Mouse (Mus musculus) layer of hippocampus, postnatal 36 days (tissue): ENCODE measurements at regions not wholly inside any gene's neighbourhood (a gene's known extent, or its start where the extent isn't known, plus 50 kb on each side); places are given as distances from the start of the nearest gene placed in this dataset.
A peak's percentile ranks its signal among the peaks of the same experiment; 100 is the strongest.

Experiments used
- DNase-seq, 2 experiments: peaks; one replicate each; pipeline ENCODE4 v3.0.0; 2022

DNA sequence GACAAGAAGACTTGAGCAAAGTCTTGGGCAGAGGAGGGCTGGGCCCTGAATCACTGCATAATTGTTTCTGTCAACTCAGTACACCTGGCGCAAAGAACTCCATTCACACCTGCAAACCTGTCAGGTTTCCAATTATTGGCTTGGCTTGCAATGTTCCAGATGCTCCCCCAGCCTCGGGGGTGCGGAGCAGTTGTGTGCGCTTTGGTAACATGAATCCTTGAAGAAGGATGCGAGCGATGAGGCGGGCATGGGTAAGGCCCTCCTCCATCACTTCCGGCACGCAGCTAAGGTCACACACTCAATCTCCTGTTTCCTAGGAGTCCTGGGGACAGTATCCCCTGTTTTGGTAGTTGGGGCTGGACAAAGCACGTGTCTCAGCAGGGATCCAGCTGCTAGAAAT, 81.6 kb upstream of the Pcdh8 start:
- DNase-seq: no peak

DNA sequence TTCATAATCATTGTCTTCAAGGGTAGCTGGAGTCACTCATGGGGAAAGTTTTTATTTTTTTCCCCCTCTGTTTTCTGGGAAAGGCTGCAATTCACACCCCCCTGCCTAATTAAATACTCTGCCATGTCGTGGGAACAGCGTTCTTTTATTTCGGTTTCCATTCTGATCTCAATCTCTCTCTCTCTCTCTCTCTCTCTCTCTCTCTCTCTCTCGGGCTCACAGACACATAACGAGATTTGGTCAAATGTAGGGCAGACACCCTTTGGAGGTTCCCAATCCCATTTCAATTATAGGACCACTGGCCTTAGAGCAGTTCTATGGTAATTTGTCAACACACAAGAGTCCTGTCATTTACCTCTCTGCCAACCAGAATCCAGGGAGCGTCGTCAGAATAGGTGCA, 80.7 kb upstream of the Pcdh8 start:
- DNase-seq: no peak

DNA sequence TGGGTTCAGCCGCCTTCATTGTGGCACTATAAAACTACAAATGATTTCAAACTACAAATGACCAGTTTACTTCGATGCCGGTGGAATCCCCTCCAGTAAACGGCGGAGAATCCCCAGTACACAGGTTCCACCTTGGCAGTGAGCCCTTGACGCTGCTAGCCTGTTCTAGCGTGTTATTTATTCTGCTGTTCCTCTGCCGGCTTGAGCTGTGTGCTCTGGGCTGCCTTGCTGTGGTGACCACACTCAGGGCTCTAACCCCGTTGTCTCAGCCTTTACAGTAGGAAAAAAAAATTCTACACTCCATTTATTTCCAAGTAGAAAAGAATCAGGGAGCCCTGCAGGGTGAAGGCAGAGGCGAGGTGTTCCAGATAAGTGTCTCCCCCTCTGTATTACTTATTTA, 80.1 kb upstream of the Pcdh8 start:
- DNase-seq: no peak

DNA sequence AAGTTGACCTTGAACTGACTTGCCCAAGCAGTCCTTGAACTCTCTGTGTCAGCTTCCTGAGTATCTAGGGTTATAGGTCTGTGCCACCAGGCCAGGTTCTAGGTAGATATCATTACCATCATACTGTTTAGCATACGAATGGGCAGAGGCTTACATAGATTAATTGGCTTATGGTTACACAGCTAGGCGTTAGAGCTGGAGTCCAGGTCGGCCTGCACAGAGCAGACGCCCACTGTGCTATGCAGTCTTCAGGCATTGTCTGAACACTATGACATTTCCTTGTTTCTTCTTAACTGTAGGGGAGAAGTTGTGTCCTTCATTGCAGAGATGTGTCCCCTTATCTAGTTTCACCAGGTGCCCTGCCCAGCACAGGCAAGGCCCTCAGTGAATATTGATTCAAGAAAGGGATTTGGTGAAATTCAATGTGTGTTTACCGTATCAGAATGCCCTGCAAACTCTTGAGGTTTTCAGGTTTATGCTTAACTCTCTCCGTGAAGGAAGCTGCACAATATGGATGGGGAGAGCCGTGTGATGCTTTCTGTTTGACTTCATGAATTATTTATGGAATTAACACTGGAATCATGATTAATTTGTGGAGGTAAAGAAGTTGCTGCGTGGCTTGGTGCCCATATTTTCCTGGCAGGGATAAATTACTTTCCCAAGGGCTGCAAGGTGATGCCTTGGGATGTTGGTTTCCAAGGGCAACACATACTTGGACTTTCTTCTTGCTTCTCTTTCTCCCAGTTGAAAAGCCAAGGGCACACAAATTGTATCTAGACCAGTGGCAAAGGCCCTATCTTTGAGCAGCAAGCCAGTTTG, 78.7 kb upstream of the Pcdh8 start:
- DNase-seq: no peak

DNA sequence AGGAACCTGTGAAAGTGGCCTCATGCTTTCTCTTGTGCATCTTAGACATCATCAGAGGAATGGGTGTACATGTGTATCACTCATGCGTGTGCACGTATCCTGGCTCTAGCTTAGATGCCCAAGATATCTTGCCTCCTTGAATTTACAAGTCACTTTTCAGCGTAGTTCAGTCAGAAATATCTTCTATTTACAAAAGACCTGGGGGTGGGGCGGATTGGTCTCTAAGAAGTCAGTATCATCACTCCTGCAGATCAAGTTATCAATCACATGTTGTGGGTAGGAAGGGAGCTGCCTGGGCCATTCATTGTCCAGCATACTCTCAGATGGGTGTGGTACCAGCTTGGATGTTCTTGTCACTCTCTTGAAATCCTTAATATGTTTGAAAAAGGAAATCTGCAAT, 77.0 kb upstream of the Pcdh8 start:
- DNase-seq: no peak

DNA sequence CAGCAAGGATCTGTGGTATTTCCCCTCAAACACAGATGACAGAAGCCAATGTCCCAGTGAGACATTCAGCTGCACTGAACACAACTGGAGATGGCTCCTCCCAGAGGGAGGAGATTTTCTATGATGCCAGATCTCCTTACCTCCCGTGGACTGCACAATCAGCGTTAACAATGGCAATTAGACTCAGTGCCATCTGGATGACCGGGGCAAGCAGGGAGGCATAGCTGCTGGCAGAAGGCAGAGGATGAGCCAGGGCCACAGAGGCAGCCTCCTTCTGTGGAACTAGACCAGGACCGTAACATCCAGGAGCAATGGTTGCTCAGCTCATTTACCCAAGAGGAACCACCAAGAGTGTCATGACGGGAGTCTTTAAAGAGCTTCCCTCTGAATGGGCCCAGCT, 73.2 kb upstream of the Pcdh8 start:
- DNase-seq: no peak

DNA sequence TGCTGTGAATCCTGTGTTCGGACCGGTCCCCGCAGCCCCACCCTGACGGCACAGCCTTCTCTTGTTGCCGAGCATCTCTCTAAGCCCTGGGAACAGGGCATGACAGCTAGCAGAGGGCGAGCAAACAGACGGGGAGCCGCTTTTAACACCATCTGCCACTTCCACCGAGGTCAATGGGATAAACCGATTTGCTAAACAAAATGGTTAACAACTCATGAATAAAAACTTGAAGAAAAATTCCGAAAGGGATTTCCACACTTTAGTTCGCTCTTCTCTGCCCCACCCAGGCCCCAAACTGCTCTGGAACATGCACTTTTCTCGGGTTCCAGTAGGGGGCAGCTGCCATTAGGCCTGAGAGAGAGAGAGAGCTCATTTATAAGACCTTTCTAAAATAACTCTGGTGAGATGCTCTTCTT, 72.0 kb upstream of the Pcdh8 start:
- DNase-seq: peak; percentile 42 to 51

DNA sequence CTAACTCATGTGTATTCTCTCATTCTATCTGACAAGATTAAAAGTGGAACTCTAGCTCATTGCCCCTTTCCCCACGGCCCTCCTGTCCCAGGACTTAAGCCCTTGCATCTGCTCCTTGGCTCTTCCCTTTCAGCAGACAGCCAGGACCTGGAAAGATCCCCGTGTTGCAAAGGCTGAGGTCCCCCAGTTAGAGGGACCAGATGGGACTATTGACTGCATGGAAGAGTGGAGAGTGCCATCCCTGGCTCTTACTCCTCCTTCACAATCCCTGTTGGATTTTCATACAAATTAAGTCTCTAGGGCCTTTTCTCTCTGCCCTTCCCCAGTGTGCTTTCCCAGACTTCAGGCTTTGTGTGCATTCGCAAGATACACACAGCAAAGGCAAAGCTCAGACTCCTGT, 71.6 kb upstream of the Pcdh8 start:
- DNase-seq: no peak

DNA sequence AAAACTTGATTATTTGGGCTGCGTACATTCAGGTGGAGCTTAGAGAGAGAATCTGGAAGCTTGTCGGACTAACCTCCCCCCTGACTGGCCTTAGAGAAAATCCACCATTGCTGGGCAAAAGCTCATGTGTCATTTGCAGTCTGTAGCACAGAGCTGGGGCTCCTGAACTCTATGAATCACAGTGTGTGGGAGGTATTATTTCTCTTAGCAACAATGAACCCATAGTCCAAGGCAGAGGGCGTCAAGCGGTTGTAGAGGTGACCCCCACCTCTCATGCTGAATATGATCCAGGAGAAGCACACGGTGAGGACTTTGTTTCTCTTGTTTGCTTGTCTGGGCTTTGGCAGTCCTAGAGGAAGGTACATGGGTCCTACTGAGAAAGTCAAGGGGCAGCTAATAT, 66.0 kb upstream of the Pcdh8 start:
- no peak for DNase-seq

DNA sequence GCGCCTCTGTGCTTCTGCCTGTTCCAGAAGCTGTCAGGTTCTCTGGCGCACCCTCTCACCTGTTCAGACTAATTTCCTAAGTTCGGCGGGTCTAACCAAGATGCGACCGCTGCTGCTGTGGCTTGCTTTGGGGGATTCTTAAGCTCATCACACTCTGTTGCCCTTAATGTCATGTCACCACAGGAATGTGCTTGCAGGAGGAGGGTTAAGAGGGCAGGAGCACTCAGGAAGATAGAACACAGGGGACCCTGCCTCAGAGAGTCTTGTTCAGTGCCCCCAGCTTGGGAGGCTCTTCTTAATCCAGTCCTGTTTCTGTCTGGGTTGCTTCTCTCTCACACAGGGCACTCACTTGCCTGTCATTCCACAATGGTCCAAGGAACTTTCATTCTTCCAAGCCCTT, 65.1 kb upstream of the Pcdh8 start:
- no peak for DNase-seq

DNA sequence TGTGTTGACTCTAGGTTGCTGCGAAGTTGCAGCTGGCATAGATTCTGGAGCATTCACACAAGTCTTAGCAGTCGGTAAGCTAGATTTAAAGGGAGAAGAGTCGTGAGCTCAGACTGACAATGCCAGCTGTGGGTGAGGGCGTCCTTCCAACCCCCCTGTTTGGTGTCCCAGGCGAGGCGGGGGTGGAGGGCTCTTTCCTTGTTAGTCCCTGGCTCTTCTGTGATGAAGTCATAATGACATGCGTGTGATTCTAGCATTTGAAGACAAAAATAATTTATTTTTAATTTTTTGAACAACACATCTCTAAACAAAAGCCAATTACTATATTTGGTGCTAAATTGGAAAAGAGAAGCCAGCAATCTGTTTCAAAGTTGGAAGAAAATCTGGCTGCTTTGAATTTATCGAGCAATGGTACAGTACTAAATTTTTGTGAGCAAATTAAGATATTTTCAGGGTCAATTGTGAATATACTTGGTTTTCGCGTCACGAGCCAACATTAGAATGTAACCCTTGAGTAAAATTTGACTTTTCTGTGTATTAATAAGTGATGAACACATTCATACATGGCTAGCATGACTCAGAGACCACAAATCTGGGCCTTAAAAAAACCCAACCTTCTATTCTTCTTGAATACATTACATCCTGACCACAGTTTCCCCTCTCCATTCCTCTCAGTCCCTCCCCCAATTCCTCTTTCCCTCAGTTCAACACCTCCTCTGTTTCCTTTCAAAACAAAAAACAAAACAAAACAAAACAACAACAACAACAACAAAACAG, 53.7 kb upstream of the Pcdh8 start:
- peak; percentile 72 to 73 for DNase-seq

DNA sequence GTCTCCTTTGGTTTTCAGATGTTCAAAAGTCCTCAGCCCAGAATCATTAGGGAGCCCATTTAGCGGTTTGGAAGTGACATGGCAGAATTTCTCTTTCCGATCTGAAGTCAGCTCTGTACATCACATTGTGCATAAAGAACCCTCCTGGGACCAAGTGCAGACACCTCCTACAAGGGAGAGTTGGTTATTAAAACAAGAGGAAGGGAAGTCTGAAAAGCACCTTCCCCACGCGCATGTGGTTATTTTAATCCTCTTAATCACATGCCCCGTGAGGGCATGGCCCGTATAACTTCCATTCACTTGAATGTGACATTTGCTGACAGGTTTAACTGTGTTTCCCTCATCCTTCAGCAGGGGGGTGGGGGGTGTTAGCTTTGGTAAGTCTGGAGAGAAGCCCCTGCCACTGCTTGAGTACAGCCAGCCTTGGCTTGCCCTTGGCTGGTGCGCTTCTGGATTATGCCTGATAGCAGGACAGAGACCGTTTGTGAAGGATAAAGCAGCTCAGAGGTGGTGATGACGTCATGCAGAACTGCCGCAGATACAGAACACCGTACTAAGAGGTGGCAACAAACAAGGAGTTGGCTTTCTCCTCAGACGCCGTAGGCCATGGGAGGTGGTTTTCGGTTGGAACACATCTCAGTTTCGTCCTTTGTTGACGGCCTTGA, 51.5 kb upstream of the Pcdh8 start:
- no peak for DNase-seq

DNA sequence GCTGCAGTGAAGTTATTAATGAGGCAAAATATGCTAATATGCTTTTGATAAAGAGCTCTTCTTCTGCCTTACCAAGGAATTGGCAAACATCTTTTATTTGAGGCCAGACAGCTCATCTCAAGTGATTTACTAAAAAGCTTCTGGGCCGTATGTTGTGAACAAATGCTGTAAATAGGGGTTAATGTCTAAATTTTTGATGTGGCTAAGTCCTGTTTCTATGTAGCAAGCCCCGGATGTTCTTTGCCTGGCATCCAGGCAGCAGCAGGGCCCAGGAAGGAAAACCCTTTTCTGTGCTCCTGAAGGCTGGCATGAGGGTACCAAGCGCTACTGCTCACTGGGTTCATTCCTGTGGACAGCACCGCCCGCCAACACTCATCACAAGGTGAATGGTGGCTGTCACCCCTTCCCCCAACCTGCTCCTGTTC, 50.9 kb upstream of the Pcdh8 start:
- DNase-seq: no peak

DNA sequence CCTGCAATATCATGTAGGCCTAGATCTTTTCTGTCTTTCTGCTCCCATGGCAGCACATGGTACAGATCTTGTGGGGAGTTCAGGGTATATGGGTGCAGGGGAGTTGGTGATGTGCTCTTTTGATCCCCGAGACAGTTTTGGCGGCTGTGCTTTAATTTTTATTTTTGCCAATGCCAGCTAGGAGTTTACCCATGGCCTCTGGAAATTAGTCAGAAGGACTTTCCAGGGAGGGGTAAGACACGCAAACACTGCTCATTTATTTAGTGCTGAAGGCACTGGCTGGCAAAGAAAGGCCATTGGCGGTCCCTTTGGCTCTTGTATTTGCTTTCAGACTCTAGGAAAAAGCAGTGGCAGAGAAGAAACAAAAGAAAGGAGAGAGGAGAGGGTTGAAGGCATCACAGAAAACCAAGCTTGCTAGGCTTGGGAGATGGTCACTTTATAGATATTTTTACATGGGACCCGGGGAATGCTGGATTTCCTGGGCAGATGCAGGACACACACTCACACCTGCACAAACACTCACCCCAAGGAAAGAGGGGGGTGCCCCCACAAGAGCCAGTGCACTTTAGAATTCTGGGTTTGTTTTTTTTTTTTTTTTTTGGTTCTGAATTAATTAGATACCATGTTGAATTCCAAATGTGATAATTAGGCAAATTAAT, 50.4 kb upstream of the Pcdh8 start:
- DNase-seq: no peak
